Mouse (Mus musculus) liver (tissue): ENCODE measurements around the gene AB124611.
A peak's percentile ranks its signal among the peaks of the same experiment; 100 is the strongest.
"Not testable (repeated sequence)": the region's sequence is repeated elsewhere in the genome, so short reads cannot be mapped to it uniquely, and the experiment has no call there.

ENCODE experiments used
- DNase-seq: peaks from one replicate; pipeline ENCODE4 v3.0.0-alpha.2; 2020; ENCODE audit warnings: mixed read lengths

The AB124611 gene

DNA sequence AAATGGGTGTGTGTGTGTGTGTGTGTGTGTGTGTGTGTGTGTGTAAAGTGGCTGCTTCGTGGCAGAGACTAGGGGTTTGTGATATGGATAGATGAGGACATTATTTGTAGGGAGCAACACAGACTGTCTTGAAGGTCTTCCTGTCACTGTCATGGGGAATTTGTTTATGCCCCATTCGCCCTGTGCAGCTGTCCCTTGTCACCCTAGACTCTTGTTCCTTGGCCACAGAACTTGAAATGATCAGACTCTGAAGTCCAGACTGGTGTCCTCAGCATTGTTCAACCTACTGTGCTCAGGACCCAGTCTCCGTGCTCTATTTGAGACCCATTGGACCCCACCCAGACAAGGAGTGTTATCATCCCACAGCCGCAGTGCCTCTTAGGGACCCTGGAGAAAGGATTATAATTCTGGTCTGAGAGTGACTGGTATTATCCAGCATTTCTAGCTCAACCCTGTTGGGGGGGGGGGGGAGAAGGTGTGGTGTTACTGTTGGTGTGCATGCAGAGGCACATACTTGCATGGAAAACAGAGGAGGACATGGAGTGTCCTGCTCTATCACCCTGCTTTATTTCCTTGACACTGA lies 39.1 kb downstream of the AB124611 start:
- peak; percentile 34 for DNase-seq

DNA sequence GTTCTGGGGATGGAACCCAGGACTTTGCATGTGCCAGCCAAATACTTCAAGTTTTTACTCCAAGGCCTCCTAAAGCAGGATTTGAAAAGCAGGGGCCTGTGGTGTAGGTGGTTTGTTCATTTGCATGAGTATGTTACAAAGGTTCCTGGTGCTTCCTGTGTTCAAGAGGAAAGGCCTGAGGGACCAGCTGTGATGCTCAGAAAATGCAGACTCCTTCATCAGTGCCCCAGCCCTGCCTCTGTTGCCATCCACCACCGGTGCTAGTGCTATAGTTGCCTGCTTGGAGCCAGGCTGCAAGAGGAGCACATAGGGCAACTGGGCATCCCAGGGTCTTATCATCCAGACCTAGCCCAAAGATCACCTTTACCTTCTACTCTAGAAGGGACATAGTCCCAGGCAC lies 40.6 kb downstream of the AB124611 start:
- no peak for DNase-seq

DNA sequence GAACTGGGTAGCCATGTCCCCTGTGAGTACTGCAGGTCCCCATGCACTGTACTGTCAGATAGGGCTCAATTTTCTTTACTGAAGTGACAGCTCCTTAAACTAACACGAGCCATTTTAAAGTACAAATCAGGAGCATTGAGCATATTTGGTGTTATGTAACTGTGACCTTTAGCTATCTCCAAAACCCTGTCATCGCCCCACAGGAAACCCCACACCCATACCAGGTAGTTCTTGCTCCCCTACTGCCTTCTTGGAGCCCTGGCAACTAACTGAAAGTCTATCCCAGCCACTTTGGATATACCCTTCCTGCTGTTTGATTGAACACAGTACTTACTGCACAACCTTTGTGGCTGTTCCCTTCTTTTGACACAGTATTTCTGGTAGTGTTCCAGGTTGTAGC lies 41.1 kb downstream of the AB124611 start:
- no peak for DNase-seq

DNA sequence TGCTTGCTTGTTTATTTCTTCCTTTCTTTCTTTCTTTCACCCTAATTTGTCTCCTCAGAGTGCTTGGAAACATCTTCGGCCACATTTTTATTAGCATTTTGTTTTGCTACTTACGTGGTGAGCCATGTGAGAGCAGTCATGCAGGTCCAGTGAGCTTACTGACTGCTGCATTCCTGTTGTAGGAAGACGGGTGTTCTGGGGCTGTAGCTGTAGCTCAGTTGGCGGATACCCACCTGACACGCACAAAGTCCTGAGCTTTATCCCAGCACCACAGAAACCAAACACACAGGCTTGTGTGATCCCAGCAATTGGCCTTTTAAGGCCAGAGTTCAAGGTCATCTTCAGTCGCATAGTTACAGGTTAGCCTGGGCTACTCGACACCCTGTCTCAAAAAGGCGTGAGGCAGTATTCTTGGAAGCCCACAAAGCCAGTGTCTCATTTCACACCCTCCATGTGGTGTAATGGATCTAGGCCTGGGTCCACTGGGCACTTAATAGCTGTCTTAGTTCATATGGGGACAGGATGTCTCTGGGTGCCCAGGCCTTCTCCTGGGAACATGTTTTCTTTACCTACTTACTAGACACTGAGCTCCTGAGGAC lies 42.8 kb downstream of the AB124611 start:
- DNase-seq = no peak

DNA sequence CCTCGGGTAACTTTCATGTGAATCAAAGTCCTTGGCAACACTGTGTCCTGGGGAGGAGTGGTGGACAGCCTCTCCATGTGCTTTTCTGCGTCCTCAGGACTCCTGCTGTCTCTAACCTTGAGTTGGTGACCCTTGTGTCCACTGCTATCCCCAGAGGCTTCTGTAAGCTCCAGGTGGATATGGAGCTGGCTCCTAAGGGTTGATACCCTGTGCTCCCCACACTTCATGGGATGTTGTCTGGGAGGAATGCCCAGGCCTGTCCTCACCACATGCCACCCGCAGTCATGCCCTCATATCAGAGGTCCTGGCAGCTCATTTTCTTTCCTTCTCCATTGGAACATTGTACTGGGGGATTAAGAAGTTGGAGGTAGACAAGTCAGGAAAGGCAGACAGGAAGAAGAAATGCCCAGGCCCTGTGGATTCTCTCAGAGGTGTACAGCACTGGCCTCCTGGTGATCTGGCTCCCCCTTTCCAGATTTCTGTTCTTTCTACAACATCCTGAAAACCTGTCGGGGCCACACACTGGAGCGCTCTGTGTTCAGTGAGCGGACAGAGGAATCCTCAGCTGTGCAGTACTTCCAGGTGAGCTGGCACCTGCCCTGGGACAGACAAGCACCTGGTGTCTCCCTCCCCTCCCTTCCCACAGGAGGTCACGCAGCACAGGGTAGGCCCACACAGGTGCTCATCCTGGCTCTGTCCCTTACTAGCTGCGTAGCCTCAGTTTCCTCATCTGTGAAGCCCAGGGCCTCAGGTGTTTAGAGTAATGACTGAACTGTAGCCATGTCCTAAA lies 48.2 kb downstream of the AB124611 start:
- DNase-seq = no peak

DNA sequence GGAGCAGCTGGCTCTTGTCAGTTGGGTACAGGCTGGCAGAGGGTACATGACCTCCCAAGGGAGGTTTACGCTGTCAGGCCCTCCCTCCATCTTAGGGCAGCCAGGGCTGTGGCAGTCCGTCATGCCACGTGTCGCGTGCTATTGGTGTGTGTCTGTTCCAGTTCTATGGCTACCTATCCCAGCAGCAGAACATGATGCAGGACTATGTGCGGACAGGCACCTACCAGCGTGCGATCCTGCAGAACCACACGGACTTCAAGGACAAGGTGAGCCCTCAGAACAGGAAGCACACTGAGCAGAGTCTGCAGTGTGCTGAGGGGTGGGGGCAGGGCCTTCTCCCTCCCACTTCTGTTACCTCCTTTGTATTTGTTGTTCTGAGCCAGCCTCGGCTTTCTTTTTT lies 49.3 kb downstream of the AB124611 start:
- no peak for DNase-seq

DNA sequence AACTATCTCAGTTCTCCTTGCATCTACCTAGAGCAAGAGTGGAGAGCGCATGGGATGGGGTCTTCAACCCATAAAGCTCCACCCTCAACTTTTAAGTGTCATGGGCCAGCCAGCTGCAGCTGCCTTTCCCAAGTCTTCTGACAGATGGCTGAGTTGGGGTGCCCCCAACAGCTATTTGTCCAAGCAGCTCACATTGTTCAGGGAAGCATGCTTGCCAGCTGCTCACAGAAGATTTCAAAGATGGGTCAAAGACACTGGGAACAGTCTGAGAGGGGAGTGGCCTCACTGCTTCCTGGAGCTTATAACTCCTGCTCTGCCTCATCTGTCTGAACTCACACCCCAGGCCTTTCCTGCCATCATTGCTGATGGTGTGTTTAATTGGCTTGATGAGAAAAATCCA lies 50.3 kb downstream of the AB124611 start:
- no peak for DNase-seq

DNA sequence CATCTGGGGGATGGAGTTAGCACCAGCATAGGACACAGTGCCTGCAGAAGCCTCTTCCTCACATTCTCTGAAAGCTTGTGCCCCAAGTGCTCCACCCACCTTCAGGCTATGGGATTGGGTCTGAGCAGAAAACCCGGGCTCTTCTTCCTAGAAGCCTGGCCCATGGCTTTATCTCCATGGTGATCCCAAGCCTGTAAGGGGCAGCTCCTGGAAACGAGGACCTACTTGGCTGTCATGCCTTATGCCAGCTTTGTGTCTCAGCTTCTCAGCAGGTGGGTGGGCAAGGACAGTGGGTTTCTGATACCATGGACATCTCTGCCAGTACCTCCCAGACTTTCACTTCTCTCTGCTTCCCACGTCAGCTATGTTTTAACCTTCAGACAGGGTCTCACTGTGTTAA lies 52.2 kb downstream of the AB124611 start:
- DNase-seq = no peak

DNA sequence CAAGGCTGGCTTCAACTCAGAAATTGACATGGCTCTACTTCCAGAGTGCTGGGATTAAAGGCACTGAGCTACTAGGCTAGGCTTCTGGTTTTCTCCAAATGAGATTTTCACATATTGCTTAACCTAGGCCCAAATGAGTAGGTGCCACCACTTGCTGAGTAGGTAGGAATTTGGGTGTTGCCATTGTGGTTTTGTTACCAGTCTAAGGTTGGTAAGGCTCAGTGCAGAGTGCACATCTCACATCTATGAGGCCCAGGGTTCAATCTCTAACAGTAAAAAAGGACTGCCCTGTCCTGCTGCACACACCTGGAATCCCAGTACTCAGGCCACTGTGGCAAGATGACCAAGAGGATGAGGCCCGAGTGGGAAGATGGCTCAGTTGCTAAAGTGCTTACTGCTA lies 59.4 kb downstream of the AB124611 start:
- no peak for DNase-seq

DNA sequence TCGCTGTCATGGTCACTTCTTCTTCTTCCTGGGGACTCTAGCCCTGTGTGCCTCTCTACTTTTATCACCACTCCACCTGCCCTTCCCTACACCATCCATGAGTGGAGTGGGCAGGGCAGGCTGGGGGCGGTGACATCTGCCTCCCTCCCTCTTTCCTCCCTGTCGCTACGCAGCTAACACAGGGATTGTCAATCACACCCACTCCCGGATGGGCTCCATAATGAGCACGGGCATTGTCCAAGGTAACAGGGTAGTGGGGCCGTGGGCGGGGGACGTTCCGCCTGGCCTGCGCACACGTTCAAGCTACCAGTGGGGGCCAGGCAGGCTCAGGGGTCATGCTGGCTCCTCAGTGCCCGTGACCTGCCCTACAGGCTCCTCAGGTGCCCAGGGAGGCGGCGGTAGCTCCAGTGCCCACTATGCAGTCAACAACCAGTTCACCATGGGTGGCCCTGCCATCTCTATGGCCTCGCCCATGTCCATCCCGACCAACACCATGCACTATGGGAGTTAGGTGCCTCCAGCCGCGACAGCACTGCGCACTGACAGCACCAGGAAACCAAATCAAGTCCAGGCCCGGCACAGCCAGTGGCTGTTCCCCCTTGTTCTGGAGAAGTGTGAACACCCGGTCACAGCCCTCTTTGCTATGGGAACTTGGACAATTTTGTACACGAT lies 61.8 kb downstream of the AB124611 start:
- DNase-seq = no peak

DNA sequence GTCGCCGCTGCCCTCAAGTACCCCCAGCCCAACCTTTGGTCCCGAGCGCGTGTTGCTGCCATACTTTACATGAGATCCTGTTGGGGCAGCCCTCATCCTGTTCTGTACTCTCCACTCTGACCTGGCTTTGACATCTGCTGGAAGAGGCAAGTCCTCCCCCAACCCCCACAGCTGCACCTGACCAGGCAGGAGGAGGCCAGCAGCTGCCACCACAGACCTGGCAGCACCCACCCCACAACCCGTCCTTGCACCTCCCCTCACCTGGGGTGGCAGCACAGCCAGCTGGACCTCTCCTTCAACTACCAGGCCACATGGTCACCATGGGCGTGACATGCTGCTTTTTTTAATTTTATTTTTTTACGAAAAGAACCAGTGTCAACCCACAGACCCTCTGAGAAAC lies 62.4 kb downstream of the AB124611 start:
- no peak for DNase-seq

DNA sequence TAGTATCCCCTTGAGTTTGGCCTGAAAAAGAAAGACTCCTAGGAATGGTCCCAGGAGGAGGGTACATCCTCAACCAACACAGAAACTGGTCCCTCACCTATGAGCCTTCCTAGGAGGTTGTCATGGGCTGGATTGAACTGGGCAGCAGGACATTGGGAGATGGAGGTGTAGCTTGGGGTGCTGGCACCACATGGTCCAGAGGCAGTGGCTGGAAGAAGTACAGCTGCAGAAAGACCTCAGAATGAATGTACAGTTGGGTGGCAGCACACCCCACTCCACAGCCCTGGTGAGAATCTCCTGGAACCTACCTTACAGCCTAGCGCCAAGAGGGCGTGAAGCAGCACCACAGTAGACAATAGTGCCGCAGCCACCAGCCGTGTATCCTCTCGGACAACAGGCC lies 63.6 kb downstream of the AB124611 start:
- no peak for DNase-seq

DNA sequence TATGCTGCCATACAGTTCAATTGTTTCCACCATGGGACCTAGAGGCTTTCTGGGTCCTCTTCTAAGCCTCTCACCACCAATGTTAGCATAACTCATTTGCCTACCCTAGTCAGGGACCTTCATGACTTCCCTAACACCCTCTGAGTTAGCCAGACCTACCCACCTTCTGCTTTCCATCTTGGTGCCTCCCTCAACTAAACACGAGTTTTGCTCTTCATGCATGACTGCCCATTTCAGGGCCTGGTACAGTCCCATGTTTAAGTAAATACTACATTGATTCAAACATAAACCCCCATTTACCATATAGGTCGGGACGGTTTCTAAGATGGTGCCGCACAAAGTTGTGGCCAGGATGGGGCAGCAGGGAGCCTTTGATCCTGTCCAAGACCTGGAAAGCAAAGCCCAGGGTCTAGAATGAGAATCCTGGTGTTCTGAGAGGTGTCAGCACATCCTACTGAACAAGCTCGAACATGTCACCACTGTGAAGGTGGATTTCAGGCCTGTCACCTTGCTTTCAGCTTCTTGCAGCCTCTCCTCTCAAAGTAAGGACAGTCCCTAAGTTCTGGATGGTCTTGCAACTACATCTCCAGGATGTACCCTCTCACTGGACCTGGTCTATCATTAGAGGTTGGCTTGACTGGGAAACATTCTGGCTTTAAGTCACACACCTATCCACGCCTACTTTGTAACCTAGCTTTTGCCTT lies 65.3 kb downstream of the AB124611 start:
- no peak for DNase-seq

DNA sequence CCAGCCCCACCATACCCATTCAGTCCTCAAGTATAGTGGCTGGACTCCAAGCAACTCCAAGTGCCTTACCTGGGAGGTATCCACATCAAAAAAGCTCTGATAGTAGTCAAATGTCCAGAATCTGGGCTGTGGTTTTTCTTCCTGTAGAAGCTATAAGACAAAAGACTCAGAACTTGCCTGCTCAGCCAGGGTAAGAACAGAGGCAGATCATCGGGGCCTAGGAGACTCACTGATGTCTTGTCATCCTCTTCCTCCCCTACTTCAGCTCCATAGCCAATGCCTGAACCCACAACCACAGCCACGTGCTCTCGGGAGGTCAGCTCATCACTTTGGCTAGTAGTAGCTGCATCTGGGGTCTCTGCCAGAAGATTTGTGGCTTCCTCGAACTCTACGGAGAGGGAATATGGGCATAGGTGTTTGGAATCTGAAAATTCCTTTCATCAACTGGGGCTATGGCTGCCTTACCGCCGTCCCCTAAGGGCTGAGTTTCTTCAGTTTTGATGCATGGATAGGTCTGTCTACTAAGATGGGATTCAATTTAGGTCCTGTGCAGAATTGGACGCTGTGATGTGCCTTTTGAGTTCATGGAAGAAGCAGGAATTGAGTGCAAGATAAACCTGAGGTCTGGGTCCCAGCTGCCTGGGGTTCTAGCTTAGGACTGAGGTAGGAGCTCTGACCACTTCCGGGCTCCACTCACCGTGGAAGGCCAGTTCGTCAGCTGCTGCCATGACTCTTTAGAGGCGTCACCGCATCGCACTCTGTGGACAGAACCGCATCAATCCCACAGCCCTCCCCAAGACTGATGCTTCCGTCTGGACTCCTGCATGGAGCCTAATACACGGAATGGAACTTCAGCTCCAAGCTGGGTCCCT lies 66.1 kb downstream of the AB124611 start:
- no peak for DNase-seq

DNA sequence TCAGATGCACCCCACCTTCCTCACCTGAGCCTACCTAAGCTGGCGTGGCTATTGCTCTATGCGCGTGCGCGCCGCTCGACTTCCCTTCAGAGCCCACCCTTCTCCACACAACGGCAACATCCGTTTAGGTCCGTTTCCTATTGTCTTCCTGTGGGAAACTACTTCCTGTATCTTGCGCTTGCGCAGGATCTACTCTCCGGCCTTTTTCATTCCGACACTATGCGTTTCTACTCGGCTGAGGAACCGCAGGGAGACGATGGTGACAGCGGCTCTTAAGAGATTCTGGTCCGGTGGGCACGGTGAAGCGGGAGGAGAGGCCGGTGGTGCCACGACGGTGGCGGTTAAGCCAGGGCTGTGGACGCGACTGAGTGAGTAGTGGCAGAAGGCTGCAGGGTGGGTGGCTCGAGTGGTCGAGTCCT lies 66.7 kb downstream of the AB124611 start, which contains the start of the genes Timm29 and Yipf2:
TSS of gene Timm29 (plus strand) at position 20 of the 419 bp plus-strand sequence.
TSS of gene Yipf2 (minus strand) at position 126 of the 419 bp plus-strand sequence.
- peak; percentile 85 for DNase-seq

DNA sequence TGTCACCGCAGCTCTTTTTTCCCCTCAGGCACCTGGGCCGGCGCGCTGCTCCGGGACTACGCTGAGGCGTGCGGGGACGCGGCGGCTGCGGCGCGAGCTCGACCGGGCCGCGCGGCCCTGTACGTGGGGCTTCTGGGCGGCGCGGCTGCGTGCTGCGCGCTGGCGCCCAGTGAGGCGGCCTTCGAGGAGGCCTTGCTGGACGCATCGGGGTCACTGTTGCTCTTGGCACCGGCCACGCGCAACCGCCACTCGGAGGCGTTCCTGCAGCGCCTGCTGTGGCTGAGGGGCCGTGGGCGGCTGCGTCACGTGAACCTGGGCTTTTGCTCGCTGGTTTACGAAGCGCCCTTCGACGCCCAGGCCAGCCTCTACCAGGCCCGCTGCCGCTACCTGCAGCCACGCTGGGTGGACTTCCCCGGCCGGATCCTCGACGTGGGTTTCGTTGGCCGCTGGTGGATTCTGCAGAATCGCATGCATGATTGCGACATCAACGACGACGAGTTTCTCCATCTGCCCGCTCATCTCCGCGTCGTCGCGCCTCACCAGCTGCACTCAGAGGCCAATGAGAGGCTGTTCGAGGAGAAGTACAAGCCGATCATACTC lies 67.2 kb downstream of the AB124611 start:
- DNase-seq = peak; percentile 48

DNA sequence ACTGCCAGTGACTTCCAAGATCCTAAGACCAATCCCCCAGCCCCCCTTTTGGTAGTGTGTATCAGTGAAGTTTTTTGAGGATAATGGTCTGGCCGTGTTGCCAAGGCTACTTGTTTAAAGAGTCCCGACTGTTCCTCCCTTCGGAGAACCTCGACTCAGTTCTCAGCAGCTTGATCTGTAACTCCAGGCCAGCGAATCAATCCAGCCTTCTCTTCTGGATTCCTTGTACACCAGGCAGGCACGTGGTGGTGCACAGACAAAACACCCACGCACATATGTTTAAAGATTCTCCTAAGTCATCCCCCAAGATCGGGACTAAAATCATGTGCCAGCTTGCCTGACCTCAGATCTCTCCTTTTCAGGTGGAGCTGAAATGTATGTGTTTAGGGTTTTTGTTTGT lies 68.4 kb downstream of the AB124611 start:
- not testable (repeated sequence) for DNase-seq

DNA sequence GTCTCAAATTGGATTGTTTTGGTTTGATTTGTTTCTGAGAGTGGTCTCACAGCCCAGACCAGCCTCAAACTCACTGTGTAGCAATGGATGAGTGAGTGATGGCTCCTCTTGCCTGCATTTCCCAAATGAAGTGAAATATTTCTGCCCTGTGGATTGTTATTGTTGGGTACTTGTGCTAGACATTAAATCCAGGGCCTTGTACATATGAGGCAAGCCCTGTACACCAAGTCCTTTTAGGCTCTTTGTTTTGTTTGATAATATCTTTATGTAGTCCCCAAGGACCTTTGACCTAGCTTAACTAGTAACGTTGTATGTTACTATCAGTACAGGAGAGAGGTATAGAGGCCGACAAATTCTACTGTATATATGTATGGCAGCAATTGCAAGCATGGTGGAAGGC lies 68.9 kb downstream of the AB124611 start:
- no peak for DNase-seq
